Comparison of ENCODE assay signal across 24 mouse cellular contexts in genomic region chr4:119633948-119634347, GRCm38 (mm10). TPM values are rescaled to one million over a fixed set of nuclear protein-coding genes. Genes with fewer than 3 reads are reported as not detected.
DNase-seq lines count a peak whose midpoint lies in the region; ATAC-seq lines count a peak whose summit lies in the region.
"Had no signal": no experiment of that assay in that cellular context is flagged by ENCODE, and none has a peak within 500 bp of the region (broad histone marks: within the 10 kb centered on the region; RNA-seq: fewer than 3 reads in every experiment).

No protein-coding gene starts in this region.

- H3K4me1 ChIP-seq in heart, embryonic 13.5 days = peaks cover 70% of the 10 kb centered on the region
- H3K4me1 ChIP-seq in midbrain, embryonic 10.5 days = peaks cover 13% of the 10 kb centered on the region; the same call in 1 of the 2 replicates
- no peaks in the 10 kb centered on the region for H3K4me1 ChIP-seq in midbrain, embryonic 16.5 days (ENCODE audit: control insufficient read depth, insufficient read depth, low read length)
- peaks cover 20% of the 10 kb centered on the region for H3K4me1 ChIP-seq in limb, embryonic 12.5 days (replicated peaks)

- no peak for DNase-seq in heart, postnatal 4 days
- peak; percentile 7 for DNase-seq in midbrain, embryonic 10.5 days (ENCODE audit: low spot score)
- peak; percentile 63 for DNase-seq in large intestine, adult 2 months (ENCODE audit: low read depth, low spot score)
- no peak for DNase-seq in liver
- DNase-seq: adrenal gland, adult 2 months; adrenal gland, postnatal 25 days; cerebellum, adult 2 months; gastrocnemius, postnatal 14 days; heart, adult 2 months; kidney, adult 11 months had no signal

- H3K9me3 ChIP-seq in heart, embryonic 13.5 days = no peaks in the 10 kb centered on the region
- no peaks in the 10 kb centered on the region for H3K9me3 ChIP-seq in midbrain, embryonic 10.5 days (replicated peaks)
- no peaks in the 10 kb centered on the region for H3K9me3 ChIP-seq in midbrain, embryonic 16.5 days (replicated peaks; ENCODE audit: control insufficient read depth, low read length, poor library complexity, severe bottlenecking)
- H3K9me3 ChIP-seq in limb, embryonic 12.5 days = no peaks in the 10 kb centered on the region
- H3K9me3 ChIP-seq: embryonic facial prominence, embryonic 10.5 days; forebrain, embryonic 10.5 days; hindbrain, embryonic 15.5 days had no signal

- H3K4me2 ChIP-seq in heart, embryonic 13.5 days = no peak overlapping the region
- H3K4me2 ChIP-seq in midbrain, embryonic 16.5 days (ENCODE audit: low read length) = no peak overlapping the region
- H3K4me2 ChIP-seq in limb, embryonic 12.5 days = no peak overlapping the region
- H3K4me2 ChIP-seq: hindbrain, embryonic 15.5 days had no signal

- no peak overlapping the region for H3K4me3 ChIP-seq in heart, embryonic 13.5 days
- H3K4me3 ChIP-seq in midbrain, embryonic 10.5 days = no peak overlapping the region
- no peak overlapping the region for H3K4me3 ChIP-seq in midbrain, embryonic 16.5 days (ENCODE audit: low read depth, low read length)
- H3K4me3 ChIP-seq in limb, embryonic 12.5 days (replicated peaks) = no peak overlapping the region
- H3K4me3 ChIP-seq: embryonic facial prominence, embryonic 10.5 days; erythroblast, embryonic 14.5 days; forebrain, embryonic 10.5 days; heart, adult 2 months; hindbrain, embryonic 15.5 days had no signal

- no peak overlapping the region for H3K9ac ChIP-seq in heart, embryonic 13.5 days
- H3K9ac ChIP-seq in midbrain, embryonic 16.5 days (ENCODE audit: low read depth, low read length) = no peak overlapping the region
- H3K9ac ChIP-seq in limb, embryonic 12.5 days (replicated peaks) = no peak overlapping the region
- H3K9ac ChIP-seq: hindbrain, embryonic 15.5 days had no signal

- peaks cover 19% of the 10 kb centered on the region for H3K36me3 ChIP-seq in heart, embryonic 13.5 days
- peaks cover 24% of the 10 kb centered on the region for H3K36me3 ChIP-seq in midbrain, embryonic 10.5 days
- no peaks in the 10 kb centered on the region for H3K36me3 ChIP-seq in midbrain, embryonic 16.5 days (ENCODE audit: control insufficient read depth, insufficient read depth, low read length)
- peaks cover 23% of the 10 kb centered on the region for H3K36me3 ChIP-seq in limb, embryonic 12.5 days

- ATAC-seq in heart, embryonic 13.5 days (ENCODE audit: extremely low read depth, insufficient number of reproducible peaks, low FRiP score, low TSS enrichment) = no peak
- ATAC-seq in midbrain, embryonic 16.5 days = no peak
- ATAC-seq in limb, embryonic 12.5 days (ENCODE audit: insufficient number of reproducible peaks, insufficient read depth, low FRiP score, low TSS enrichment, low read depth) = no peak
- ATAC-seq: forebrain, embryonic 16.5 days had no signal

- peak overlapping the region; percentile 74; the same call in 1 of the 2 replicates for H3K27ac ChIP-seq in heart, embryonic 13.5 days (replicated peaks)
- no peak overlapping the region for H3K27ac ChIP-seq in midbrain, embryonic 10.5 days (replicated peaks)
- H3K27ac ChIP-seq in midbrain, embryonic 16.5 days (ENCODE audit: low read length) = no peak overlapping the region
- H3K27ac ChIP-seq in limb, embryonic 12.5 days = 0 out of 2 replicates have a peak overlapping the region, but pooled peaks have one; percentile 23
- H3K27ac ChIP-seq: embryonic facial prominence, embryonic 10.5 days; forebrain, embryonic 10.5 days; heart, adult 2 months; hindbrain, embryonic 15.5 days had no signal

- no peaks in the 10 kb centered on the region for H3K27me3 ChIP-seq in heart, embryonic 13.5 days (replicated peaks)
- no peaks in the 10 kb centered on the region for H3K27me3 ChIP-seq in midbrain, embryonic 10.5 days (ENCODE audit: low read depth, poor library complexity, severe bottlenecking)
- no peaks in the 10 kb centered on the region for H3K27me3 ChIP-seq in midbrain, embryonic 16.5 days (ENCODE audit: control insufficient read depth, insufficient read depth, low read depth, low read length)
- no peaks in the 10 kb centered on the region for H3K27me3 ChIP-seq in limb, embryonic 12.5 days
- H3K27me3 ChIP-seq: hindbrain, embryonic 15.5 days had no signal

- WGBS in heart, embryonic 13.5 days = 82% methylated on average over 3 of the region's 3 CpGs
- 84% methylated on average over 3 of the region's 3 CpGs for WGBS in midbrain, embryonic 10.5 days
- 82% methylated on average over 3 of the region's 3 CpGs for WGBS in midbrain, embryonic 16.5 days
- 34% methylated on average over 3 of the region's 3 CpGs for WGBS in large intestine, adult 2 months
- 87% methylated on average over 3 of the region's 3 CpGs for WGBS in limb, embryonic 12.5 days

RNA-seq across cellular contexts. Expression of gene Guca2a, which starts 3.6 kb away (rescaled TPM):
- polyA plus RNA-seq in heart, embryonic 13.5 days (2015; fragmentation: Nextera tagmentation; extraction: Ambion mirVana) = not detected in 2 replicates
- not detected for total RNA-seq in heart, postnatal 4 days (2021)
- polyA plus RNA-seq in midbrain, embryonic 10.5 days (2016; fragmentation: Nextera tagmentation; extraction: Ambion mirVana) = not detected in 2 replicates
- polyA plus RNA-seq in midbrain, embryonic 16.5 days (2015; fragmentation: Nextera tagmentation; extraction: Ambion mirVana) = not detected in 2 replicates
- polyA plus RNA-seq in large intestine, adult 2 months (2012; rRNA removed) = 1,587 and 1,717 TPM in 2 replicates
- not detected in 2 replicates for polyA plus RNA-seq in limb, embryonic 12.5 days (2016; fragmentation: Nextera tagmentation; extraction: Ambion mirVana)
- total RNA-seq: adrenal gland, adult 2 months; ES-E14; gastrocnemius, adult 18-20 months; gastrocnemius, postnatal 14 days; heart, adult 2 months; hematopoietic stem cell, adult 5-6 weeks had no signal
- polyA plus RNA-seq: adrenal gland, adult 2 months; cerebellum, adult 2 months; embryonic facial prominence, embryonic 10.5 days; embryonic facial prominence, embryonic 14.5 days; erythroblast, embryonic 14.5 days; forebrain, embryonic 10.5 days; forebrain, embryonic 16.5 days; frontal cortex, adult 2 months; hindbrain, embryonic 15.5 days had no signal

RNA-seq across cellular contexts. Expression of gene Guca2b, which starts 24.8 kb away (rescaled TPM):
- polyA plus RNA-seq in heart, embryonic 13.5 days (2015; fragmentation: Nextera tagmentation; extraction: Ambion mirVana) = not detected in 2 replicates
- under 1 TPM in 1 of 2 experiments, not detected in 1; 0.79 TPM for total RNA-seq in heart, postnatal 4 days (2021)
- polyA plus RNA-seq in midbrain, embryonic 10.5 days (2016; fragmentation: Nextera tagmentation; extraction: Ambion mirVana) = not detected in 2 replicates
- polyA plus RNA-seq in midbrain, embryonic 16.5 days (2015; fragmentation: Nextera tagmentation; extraction: Ambion mirVana) = not detected in 2 replicates
- 722 and 1,616 TPM in 2 replicates for polyA plus RNA-seq in large intestine, adult 2 months (2012; rRNA removed)
- polyA plus RNA-seq in limb, embryonic 12.5 days (2016; fragmentation: Nextera tagmentation; extraction: Ambion mirVana) = not detected in 2 replicates
- total RNA-seq: adrenal gland, adult 2 months; adrenal gland, postnatal 25 days; ES-E14; gastrocnemius, adult 18-20 months; gastrocnemius, postnatal 14 days; hematopoietic stem cell, adult 5-6 weeks had no signal
- polyA plus RNA-seq: adrenal gland, adult 2 months; cerebellum, adult 2 months; embryonic facial prominence, embryonic 10.5 days; embryonic facial prominence, embryonic 14.5 days; erythroblast, embryonic 14.5 days; forebrain, embryonic 10.5 days; forebrain, embryonic 16.5 days; heart, postnatal 0 days; hindbrain, embryonic 15.5 days had no signal

Comparison
In these comparisons a context has a peak if more than half of its experiments do, and no peak if none do; other contexts are left out.
1. H3K27ac ChIP-seq: peak in heart, embryonic 13.5 days (single experiment) and limb, embryonic 12.5 days (single experiment); none in midbrain, embryonic 10.5 days (single experiment) and midbrain, embryonic 16.5 days (single experiment).
2. DNase-seq: peak in midbrain, embryonic 10.5 days (single experiment) and large intestine, adult 2 months (single experiment); none in heart, postnatal 4 days (single experiment) and liver (single experiment).
3. RNA of gene Guca2a, which starts 3.6 kb away (polyA plus RNA-seq): 1,587 to 1,717 TPM in large intestine, adult 2 months; not detected in heart, embryonic 13.5 days, not detected in midbrain, embryonic 10.5 days, not detected in midbrain, embryonic 16.5 days and not detected in limb, embryonic 12.5 days; every median in the first group is over 1,000 times any median in the second.
4. RNA of gene Guca2b, which starts 24.8 kb away (polyA plus RNA-seq): 722 to 1,616 TPM in large intestine, adult 2 months; not detected in heart, embryonic 13.5 days, not detected in midbrain, embryonic 10.5 days, not detected in midbrain, embryonic 16.5 days and not detected in limb, embryonic 12.5 days; every median in the first group is over 100 times any median in the second.